Mouse (Mus musculus) hindbrain, embryonic 12.5 days (tissue): ENCODE results near the gene Grid2. TPM values are rescaled to one million over a fixed set of nuclear protein-coding genes. Genes with fewer than 3 reads are reported as not detected.

Source experiments
- ATAC-seq: fragments of 200-750 bp; cut with Nextera tagmentation; 2 replicates; pipeline ENCODE4 v1.8.0; 2017; ENCODE audit warnings: moderate TSS enrichment; ENCODE audit not compliant: low FRiP score
- H3K27ac ChIP-seq: fragments of 300-500 bp; sonication (generic); 2 replicates; pipeline ENCODE4 v1.5.1; 2016; ENCODE audit warnings: mild to moderate bottlenecking
- H3K27me3 ChIP-seq: fragments of 300-500 bp; sonication (generic); 2 replicates; pipeline ENCODE4 v1.6.1; 2016; ENCODE audit warnings: mild to moderate bottlenecking
- H3K36me3 ChIP-seq: fragments of 300-500 bp; sonication (generic); 2 replicates; pipeline ENCODE4 v1.6.1; 2016; ENCODE audit warnings: mild to moderate bottlenecking
- H3K4me1 ChIP-seq: fragments of 300-500 bp; sonication (generic); 2 replicates; pipeline ENCODE4 v1.6.1; 2016
- H3K4me2 ChIP-seq: fragments of 300-500 bp; sonication (generic); replicated peaks from 2 replicates; pipeline ENCODE4 v1.6.1; 2016; ENCODE audit warnings: mild to moderate bottlenecking
- H3K4me3 ChIP-seq: fragments of 300-500 bp; sonication (generic); 2 replicates; pipeline ENCODE4 v1.5.1; 2016; ENCODE audit warnings: mild to moderate bottlenecking
- H3K9ac ChIP-seq: fragments of 300-500 bp; sonication (generic); 2 replicates; pipeline ENCODE4 v1.6.1; 2016; ENCODE audit warnings: mild to moderate bottlenecking, moderate library complexity
- H3K9me3 ChIP-seq: fragments of 300-500 bp; sonication (generic); replicated peaks from 2 replicates; pipeline ENCODE4 v1.6.1; 2016; ENCODE audit warnings: mild to moderate bottlenecking
- WGBS: fragments of 180-500 bp; shearing (Covaris S2); methylation state at CpG from one replicate; pipeline ENCODE4 v1.1.7; 2016; 5-methylcytosine and 5-hydroxymethylcytosine counted together
- polyA plus RNA-seq: library from polyadenylated mRNA; unstranded; fragments of >200 nt; fragmentation: Nextera tagmentation; extraction: Ambion mirVana; gene quantifications from 2 replicates; pipeline ENCODE4 v1.2.1, GENCODE M21; 2016

The Grid2 gene
- polyA plus RNA-seq, 1 experiment from 2014 or later = 8.1 TPM

DNA sequence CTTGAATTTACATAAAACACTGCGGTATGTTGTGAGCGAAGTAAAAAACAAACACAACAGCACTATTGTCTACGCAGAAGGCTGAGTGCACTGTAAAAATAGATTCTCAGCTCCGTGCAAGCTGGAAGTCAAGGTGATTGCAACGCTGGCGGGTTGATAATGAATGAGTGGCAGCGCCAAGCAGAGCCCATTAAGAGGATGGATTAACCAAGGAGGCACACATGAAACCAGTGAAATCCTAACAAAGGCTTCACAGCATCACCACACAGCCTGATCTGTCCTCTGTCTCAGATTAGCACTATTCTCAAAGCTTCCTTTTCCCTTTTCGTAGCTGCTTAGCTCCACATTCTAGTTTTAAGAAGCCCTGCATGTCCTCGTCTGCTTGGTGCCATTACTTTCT is 880.6 kb downstream of the Grid2 start:
- ATAC-seq = no peak
- Histone ChIP-seq H3K36me3 (no peaks in the 10 kb centered on the region), H3K27me3 (no peaks in the 10 kb centered on the region), H3K4me2 (no peak overlapping the region), H3K9me3 (no peaks in the 10 kb centered on the region), H3K4me1 (no peaks in the 10 kb centered on the region), H3K9ac (no peak overlapping the region), H3K4me3 (no peak overlapping the region), H3K27ac (no peak overlapping the region; the same call in 1 of the 2 replicates)
- WGBS = 80% methylated on average over 9 of the region's 9 CpGs

DNA sequence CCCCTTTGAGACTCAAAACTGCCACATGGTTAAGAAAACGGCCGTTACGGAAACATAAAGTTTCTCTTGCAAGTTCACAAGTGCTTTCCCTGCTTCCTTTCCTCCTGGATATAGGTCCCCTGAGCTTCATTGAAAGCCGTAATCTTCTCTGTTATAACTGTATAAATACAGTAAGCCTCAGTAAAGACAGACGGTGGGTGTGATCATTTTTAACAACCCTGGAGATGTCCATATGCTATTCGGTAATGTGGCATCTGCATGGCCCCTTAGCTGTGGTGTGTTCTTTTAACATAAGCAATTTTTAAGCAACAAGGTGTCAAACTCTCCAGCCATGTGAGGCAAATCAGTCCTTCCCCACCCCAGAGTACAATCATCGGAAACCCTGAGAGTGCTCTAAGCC is 892.9 kb downstream of the Grid2 start:
- H3K27ac ChIP-seq = no peak overlapping the region
- H3K27me3 ChIP-seq = no peaks in the 10 kb centered on the region
- H3K36me3 ChIP-seq = no peaks in the 10 kb centered on the region
- no peak overlapping the region for H3K9ac ChIP-seq
- ATAC-seq = no peak
- 91% methylated on average over 7 of the region's 7 CpGs for WGBS
- no peak overlapping the region for H3K4me2 ChIP-seq
- H3K4me1 ChIP-seq = no peaks in the 10 kb centered on the region
- no peaks in the 10 kb centered on the region for H3K9me3 ChIP-seq
- H3K4me3 ChIP-seq = no peak overlapping the region

DNA sequence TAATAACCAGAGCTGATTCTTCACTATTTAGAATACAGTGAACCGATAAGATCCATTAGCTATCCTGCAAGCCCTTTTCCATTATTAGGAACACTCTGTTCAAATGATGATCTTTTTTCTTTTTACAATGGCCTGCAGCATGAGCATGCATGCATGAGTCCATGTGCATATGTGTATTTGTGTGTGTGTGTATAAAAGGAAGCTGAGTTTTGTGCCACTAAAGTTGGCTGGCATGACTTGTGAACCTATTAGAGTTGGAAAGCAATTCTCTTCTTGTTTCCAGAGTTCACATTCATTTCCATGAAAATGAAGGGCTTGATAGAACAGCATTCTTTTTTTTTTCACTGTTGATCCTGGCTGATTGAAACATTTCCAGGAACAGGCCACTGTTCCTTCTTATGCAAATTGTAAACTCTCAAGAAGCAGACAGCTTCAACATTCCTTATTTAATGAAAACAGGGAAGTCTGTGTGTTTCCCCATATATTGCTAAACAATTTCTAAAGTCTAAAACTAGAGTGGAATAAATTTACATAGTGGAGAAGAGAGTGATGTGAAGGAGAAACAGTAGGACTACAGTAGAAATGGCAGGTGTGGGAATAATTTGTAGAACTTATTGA is 919.4 kb downstream of the Grid2 start:
- peak; percentile 32; the same call in 1 of the 2 replicates for ATAC-seq
- Histone ChIP-seq H3K4me2 (no peak overlapping the region), H3K9ac (no peak overlapping the region), H3K4me1 (no peaks in the 10 kb centered on the region), H3K27ac (no peak overlapping the region), H3K27me3 (no peaks in the 10 kb centered on the region), H3K4me3 (no peak overlapping the region), H3K9me3 (no peaks in the 10 kb centered on the region), H3K36me3 (no peaks in the 10 kb centered on the region)
- WGBS = 80% methylated on average over 1 of the region's 1 CpGs

DNA sequence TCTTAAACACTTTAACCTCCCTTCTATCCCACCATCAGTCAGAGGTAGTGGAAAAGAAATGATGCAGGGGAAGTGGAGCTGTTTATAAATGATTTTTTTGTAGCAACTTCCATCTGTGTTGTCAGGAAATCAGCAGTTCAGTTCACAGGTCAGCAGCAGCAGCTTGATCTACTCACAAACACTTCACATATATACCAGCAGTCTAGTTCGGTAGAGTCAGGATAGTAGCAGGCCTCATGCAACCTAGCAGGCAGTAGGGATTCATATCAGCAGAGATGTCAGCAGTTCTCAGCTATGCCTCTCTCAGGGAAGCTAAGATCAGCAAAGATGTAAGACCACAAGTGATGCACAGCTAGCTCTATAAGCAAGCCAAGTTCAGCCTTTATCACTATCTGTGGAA is 938.0 kb downstream of the Grid2 start:
- no peak for ATAC-seq
- Histone ChIP-seq H3K9ac (no peak overlapping the region), H3K4me2 (no peak overlapping the region), H3K4me1 (no peaks in the 10 kb centered on the region), H3K27ac (no peak overlapping the region), H3K27me3 (no peaks in the 10 kb centered on the region), H3K36me3 (no peaks in the 10 kb centered on the region), H3K4me3 (no peak overlapping the region), H3K9me3 (no peaks in the 10 kb centered on the region)
- WGBS = 74% methylated on average over 1 of the region's 1 CpGs

DNA sequence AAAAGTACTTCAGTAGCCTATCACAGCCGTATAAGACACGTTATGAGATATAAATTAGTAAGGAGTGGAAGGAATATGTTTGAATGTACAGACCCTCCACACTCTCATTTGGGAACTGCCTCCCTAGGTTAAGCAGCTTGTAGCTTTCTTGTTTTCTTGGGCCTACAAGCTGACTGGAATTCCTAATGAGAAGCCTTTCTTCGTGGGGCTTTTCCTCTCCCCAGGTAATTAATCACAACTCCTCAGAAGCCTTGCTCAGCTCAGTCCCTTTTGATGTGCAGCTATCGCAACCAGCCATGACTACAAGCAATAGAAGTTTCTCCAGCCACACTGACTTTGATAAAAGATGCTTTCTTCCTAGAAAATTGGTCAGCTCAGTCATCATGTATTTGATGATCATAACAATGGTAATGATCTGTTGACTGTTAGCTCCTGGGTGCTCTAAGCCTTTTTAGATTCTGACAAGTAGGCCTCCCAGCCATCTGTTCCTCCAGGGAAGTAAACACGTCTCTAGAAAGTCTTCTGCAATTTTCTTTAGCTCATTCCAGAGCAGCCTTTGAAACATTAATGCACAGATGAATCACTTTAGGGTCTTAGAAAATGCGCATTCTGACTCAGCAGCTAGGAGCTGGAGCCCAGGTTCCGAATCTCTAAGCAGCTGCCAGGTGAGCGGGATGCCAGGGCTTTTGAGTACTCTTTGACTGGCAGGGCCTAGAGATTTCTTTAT is 946.9 kb downstream of the Grid2 start:
- Histone ChIP-seq H3K4me3 (no peak overlapping the region), H3K4me2 (no peak overlapping the region), H3K9me3 (no peaks in the 10 kb centered on the region), H3K4me1 (peaks cover 9% of the 10 kb centered on the region; the same call in 1 of the 2 replicates), H3K9ac (no peak overlapping the region), H3K36me3 (no peaks in the 10 kb centered on the region), H3K27ac (no peak overlapping the region), H3K27me3 (no peaks in the 10 kb centered on the region)
- 19% methylated on average over 8 of the region's 8 CpGs for WGBS
- peak; percentile 60; the same call in 1 of the 2 replicates for ATAC-seq

DNA sequence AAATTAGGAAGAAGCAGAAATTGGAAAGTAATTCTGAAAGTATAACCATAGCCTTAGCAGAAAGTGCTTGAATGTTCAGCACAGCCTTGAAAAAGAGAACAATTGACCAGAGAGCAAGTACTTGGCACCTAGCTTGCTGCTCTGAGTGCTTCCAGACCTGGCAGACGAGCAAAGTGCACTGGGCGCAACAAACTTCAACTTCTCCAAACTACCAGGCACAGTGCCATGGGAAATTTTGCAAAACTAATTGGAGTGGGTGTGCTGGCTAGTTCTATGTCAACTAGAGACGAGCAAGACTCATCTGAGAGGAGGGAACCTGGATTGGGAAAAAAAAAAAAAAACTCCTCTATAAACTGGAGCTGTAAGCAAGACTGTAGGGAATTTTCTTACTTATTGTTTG is 980.7 kb downstream of the Grid2 start:
- Histone ChIP-seq H3K4me1 (no peaks in the 10 kb centered on the region), H3K4me3 (no peak overlapping the region), H3K27ac (no peak overlapping the region), H3K9ac (no peak overlapping the region), H3K36me3 (no peaks in the 10 kb centered on the region), H3K4me2 (no peak overlapping the region), H3K27me3 (no peaks in the 10 kb centered on the region), H3K9me3 (no peaks in the 10 kb centered on the region)
- ATAC-seq = no peak
- WGBS = 87% methylated on average over 3 of the region's 3 CpGs

DNA sequence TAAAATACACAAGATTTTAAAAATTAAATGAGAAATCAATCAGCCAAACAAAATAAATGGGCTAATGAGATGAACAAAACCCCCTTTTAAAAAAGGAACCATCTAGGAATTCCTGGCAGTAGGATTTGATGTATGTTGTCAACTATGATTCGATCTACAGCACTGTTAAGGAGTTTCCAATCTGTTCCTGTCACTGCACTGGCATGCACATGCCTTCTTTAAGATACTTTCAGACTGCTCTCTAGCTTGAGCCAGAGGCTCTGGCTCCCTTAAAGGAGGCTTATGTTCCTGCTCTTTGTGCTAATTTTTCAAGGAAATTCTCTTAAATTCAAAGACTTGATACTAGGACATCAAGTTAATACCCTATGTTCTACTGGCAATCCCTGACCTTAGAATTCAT is 984.9 kb downstream of the Grid2 start:
- Histone ChIP-seq H3K27me3 (no peaks in the 10 kb centered on the region), H3K36me3 (no peaks in the 10 kb centered on the region), H3K4me2 (no peak overlapping the region), H3K9ac (no peak overlapping the region), H3K27ac (no peak overlapping the region), H3K4me3 (no peak overlapping the region), H3K9me3 (no peaks in the 10 kb centered on the region), H3K4me1 (no peaks in the 10 kb centered on the region)
- WGBS = 80% methylated on average over 1 of the region's 1 CpGs
- no peak for ATAC-seq

DNA sequence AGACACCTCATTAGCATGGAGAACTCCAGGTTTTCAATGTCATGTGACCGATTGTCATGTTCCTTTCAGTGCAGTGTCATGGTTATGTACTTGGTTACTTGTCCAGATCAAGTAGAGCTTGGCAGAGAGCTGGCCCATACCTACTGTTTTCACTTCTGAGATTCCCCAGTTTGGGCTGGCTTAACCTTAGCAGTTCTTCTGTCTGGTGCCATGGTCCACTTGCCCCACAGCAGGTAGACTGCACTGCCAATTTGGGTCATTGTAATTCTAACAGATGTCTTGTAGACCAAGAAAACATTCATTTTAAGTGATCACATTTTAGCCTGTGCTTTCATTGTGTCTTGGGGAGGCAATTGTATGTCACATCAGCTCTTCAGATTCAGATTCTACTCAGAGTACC is 990.3 kb downstream of the Grid2 start:
- H3K4me1 ChIP-seq = no peaks in the 10 kb centered on the region
- no peak for ATAC-seq
- no peak overlapping the region for H3K4me2 ChIP-seq
- WGBS = 80% methylated on average over 1 of the region's 1 CpGs
- H3K36me3 ChIP-seq = no peaks in the 10 kb centered on the region
- no peaks in the 10 kb centered on the region for H3K9me3 ChIP-seq
- no peaks in the 10 kb centered on the region for H3K27me3 ChIP-seq
- no peak overlapping the region for H3K9ac ChIP-seq
- no peak overlapping the region for H3K4me3 ChIP-seq
- H3K27ac ChIP-seq = no peak overlapping the region

DNA sequence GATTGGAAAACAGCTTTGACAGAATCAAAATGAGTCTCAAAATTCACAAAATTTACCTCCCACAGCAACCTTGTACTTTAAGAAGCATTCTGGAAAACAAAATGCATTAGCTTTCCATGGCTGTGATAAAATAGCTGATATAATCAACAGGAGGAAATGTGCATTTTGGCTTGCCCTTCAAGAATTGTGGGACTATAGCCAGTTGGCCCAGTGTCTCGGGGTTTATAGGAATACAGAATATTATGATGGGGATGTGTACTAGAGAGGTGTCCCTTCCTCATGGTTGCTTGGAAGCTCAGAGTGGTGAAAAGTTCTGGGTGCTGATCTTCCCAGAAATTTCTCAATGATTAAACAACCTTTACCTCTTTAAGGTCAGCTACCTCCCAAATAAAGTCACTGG is 995.4 kb downstream of the Grid2 start:
- H3K36me3 ChIP-seq = no peaks in the 10 kb centered on the region
- H3K9me3 ChIP-seq = no peaks in the 10 kb centered on the region
- 87% methylated on average over 1 of the region's 1 CpGs for WGBS
- no peak overlapping the region for H3K27ac ChIP-seq
- no peak for ATAC-seq
- H3K9ac ChIP-seq = no peak overlapping the region
- H3K4me3 ChIP-seq = no peak overlapping the region
- no peaks in the 10 kb centered on the region for H3K27me3 ChIP-seq
- H3K4me2 ChIP-seq = no peak overlapping the region
- no peaks in the 10 kb centered on the region for H3K4me1 ChIP-seq

DNA sequence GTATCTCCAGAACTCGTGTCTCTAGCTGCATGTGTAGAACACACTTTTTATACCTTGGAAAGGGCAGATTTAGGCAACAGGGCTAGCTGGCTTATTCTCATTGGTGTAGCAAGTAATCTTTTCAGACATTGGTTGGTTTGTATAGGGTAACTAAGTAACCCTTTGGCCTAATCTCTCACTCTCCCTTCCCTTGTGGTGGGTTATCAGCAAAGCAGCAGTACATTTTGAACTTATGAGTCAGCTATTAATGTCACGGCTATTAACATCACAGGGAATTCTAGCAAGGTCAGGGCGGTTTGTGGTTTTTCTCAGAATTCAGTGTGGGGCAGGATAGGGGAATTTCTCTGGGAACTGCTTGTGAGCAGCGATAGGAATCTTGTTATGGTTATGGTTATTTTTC is 1007.8 kb downstream of the Grid2 start:
- Histone ChIP-seq H3K36me3 (no peaks in the 10 kb centered on the region), H3K27me3 (no peaks in the 10 kb centered on the region), H3K27ac (no peak overlapping the region), H3K4me1 (no peaks in the 10 kb centered on the region), H3K9me3 (no peaks in the 10 kb centered on the region), H3K9ac (no peak overlapping the region), H3K4me2 (no peak overlapping the region), H3K4me3 (no peak overlapping the region)
- 89% methylated on average over 4 of the region's 4 CpGs for WGBS
- no peak for ATAC-seq

DNA sequence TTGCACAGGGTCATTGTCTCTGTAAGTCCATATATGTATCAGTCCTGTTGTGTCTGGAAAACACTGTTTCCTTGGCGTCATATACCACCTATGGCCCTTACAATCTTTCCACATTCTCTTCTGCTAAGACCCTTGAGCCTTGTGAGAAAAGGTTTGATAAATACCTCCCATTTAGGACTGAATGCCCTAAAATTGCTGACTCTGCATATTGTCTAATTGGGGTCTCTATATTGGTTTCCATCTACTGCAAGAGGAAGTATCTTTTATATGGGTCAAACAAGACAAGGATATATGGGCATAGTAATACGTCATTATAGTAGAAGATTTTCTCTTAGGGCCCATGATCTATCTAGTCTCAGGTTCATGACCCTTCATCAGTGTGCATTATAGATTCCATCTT is 1008.5 kb downstream of the Grid2 start:
- no peak for ATAC-seq
- Histone ChIP-seq H3K4me3 (no peak overlapping the region), H3K4me1 (no peaks in the 10 kb centered on the region), H3K4me2 (no peak overlapping the region), H3K27ac (no peak overlapping the region), H3K9ac (no peak overlapping the region), H3K9me3 (no peaks in the 10 kb centered on the region), H3K27me3 (no peaks in the 10 kb centered on the region), H3K36me3 (no peaks in the 10 kb centered on the region)
- WGBS = 92% methylated on average over 2 of the region's 2 CpGs

DNA sequence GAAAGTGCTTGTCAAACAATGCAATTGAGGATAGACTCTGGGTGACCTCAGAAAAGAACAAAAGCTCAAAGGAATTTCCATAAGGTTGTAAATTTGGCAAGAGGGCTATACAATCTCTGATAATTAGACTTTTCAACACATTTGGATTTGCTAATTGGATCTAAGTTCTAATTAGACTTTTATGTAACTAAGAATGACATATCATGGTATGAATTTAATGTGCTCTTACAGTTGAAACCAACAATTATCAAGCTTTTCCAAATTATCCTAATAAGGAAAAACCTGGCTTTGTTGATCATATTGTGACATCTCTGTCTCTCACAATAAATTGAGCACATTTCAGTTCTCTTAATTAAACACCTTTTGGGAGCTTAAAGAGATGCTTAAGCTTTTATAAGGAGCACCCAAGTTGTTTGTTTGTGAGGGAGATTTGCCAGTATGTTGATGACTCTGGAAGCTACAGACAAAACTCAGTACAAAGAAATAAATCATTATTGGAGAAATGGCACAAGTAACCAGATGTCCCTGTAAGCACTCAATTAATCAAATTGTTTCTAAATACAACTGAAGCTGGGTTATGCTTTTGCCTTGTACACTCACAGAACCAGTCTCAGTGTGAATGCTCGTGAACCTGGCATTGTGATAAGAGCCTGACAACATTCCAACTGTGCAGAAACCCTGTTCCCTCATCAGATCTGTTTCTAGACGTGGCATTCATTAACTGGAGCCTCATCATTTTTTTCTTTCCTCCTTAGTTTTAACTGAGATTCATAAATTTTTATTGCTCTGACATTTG is 1018.8 kb downstream of the Grid2 start:
- Histone ChIP-seq H3K36me3 (no peaks in the 10 kb centered on the region), H3K27ac (no peak overlapping the region), H3K4me3 (no peak overlapping the region), H3K4me2 (no peak overlapping the region), H3K4me1 (no peaks in the 10 kb centered on the region), H3K9ac (no peak overlapping the region), H3K9me3 (no peaks in the 10 kb centered on the region), H3K27me3 (no peaks in the 10 kb centered on the region)
- ATAC-seq = no peak
- WGBS = 56% methylated on average over 2 of the region's 2 CpGs
